Mouse (Mus musculus): Measurements from ENCODE around the gene Herc2. TPM values are rescaled to one million over a fixed set of nuclear protein-coding genes. Genes with fewer than 3 reads are reported as not detected.

Herc2 gene
- polyA plus RNA-seq, 1 experiment from 2014 or later = 50.0 TPM

GRCm38 (mm10) chr7:56202843-56203242 lies 152.8 kb downstream of the Herc2 start:
- Histone ChIP-seq H3K36me3 (ENCODE audit: control insufficient read depth, insufficient read depth, low read length) (peaks cover 31% of the 10 kb centered on the region), H3K4me3 (ENCODE audit: low read length) (no peak overlapping the region), H3K4me2 (ENCODE audit: low read length) (no peak overlapping the region), H3K4me1 (ENCODE audit: control insufficient read depth, insufficient read depth, low read depth, low read length) (no peaks in the 10 kb centered on the region), H3K9me3 (ENCODE audit: control insufficient read depth, low read length) (no peaks in the 10 kb centered on the region), H3K9ac (ENCODE audit: low read depth, low read length) (no peak overlapping the region), H3K27me3 (replicated peaks; ENCODE audit: control insufficient read depth, insufficient read depth, low read length) (no peaks in the 10 kb centered on the region), H3K27ac (ENCODE audit: low read depth, low read length) (no peak overlapping the region)
- no peak for ATAC-seq
- WGBS = 100% methylated on average over 3 of the region's 3 CpGs

- peaks cover 28% of the 10 kb centered on the region for H3K36me3 ChIP-seq (ENCODE audit: control insufficient read depth, insufficient read depth, low read length)
- no peaks in the 10 kb centered on the region for H3K4me1 ChIP-seq (ENCODE audit: control insufficient read depth, insufficient read depth, low read depth, low read length)
- no peak for ATAC-seq
- H3K9me3 ChIP-seq (ENCODE audit: control insufficient read depth, low read length) = no peaks in the 10 kb centered on the region
- H3K9ac ChIP-seq (ENCODE audit: low read depth, low read length) = no peak overlapping the region
- no peaks in the 10 kb centered on the region for H3K27me3 ChIP-seq (replicated peaks; ENCODE audit: control insufficient read depth, insufficient read depth, low read length)
- H3K27ac ChIP-seq (ENCODE audit: low read depth, low read length) = no peak overlapping the region
- H3K4me2 ChIP-seq (ENCODE audit: low read length) = no peak overlapping the region
- 98% methylated on average over 2 of the region's 2 CpGs for WGBS
- H3K4me3 ChIP-seq (ENCODE audit: low read length) = no peak overlapping the region
Observed at GRCm38 (mm10) chr7:56203286-56203685, 153.3 kb downstream of the Herc2 start.

GRCm38 (mm10) chr7:56204877-56205276 lies 154.9 kb downstream of the Herc2 start:
- WGBS = 42% methylated on average over 3 of the region's 3 CpGs
- H3K4me2 ChIP-seq (ENCODE audit: low read length) = no peak overlapping the region
- H3K27ac ChIP-seq (ENCODE audit: low read depth, low read length) = no peak overlapping the region
- H3K27me3 ChIP-seq (replicated peaks; ENCODE audit: control insufficient read depth, insufficient read depth, low read length) = no peaks in the 10 kb centered on the region
- peaks cover 38% of the 10 kb centered on the region for H3K36me3 ChIP-seq (ENCODE audit: control insufficient read depth, insufficient read depth, low read length)
- H3K9ac ChIP-seq (ENCODE audit: low read depth, low read length) = no peak overlapping the region
- H3K4me1 ChIP-seq (ENCODE audit: control insufficient read depth, insufficient read depth, low read depth, low read length) = no peaks in the 10 kb centered on the region
- no peak for ATAC-seq
- H3K9me3 ChIP-seq (ENCODE audit: control insufficient read depth, low read length) = no peaks in the 10 kb centered on the region
- no peak overlapping the region for H3K4me3 ChIP-seq (ENCODE audit: low read length)

- Histone ChIP-seq H3K4me3 (ENCODE audit: low read length) (no peak overlapping the region), H3K9me3 (ENCODE audit: control insufficient read depth, low read length) (no peaks in the 10 kb centered on the region), H3K4me1 (ENCODE audit: control insufficient read depth, insufficient read depth, low read depth, low read length) (no peaks in the 10 kb centered on the region), H3K27me3 (replicated peaks; ENCODE audit: control insufficient read depth, insufficient read depth, low read length) (no peaks in the 10 kb centered on the region), H3K27ac (ENCODE audit: low read depth, low read length) (no peak overlapping the region), H3K9ac (ENCODE audit: low read depth, low read length) (no peak overlapping the region), H3K36me3 (ENCODE audit: control insufficient read depth, insufficient read depth, low read length) (peaks cover 41% of the 10 kb centered on the region), H3K4me2 (ENCODE audit: low read length) (no peak overlapping the region)
- 94% methylated on average over 6 of the region's 6 CpGs for WGBS
- ATAC-seq = no peak
Observed at GRCm38 (mm10) chr7:56220811-56221210, 170.8 kb downstream of the Herc2 start.

- H3K4me3 ChIP-seq (ENCODE audit: low read length) = no peak overlapping the region
- no peak overlapping the region for H3K9ac ChIP-seq (ENCODE audit: low read depth, low read length)
- no peak overlapping the region for H3K27ac ChIP-seq (ENCODE audit: low read depth, low read length)
- H3K36me3 ChIP-seq (ENCODE audit: control insufficient read depth, insufficient read depth, low read length) = peaks cover 20% of the 10 kb centered on the region
- no peaks in the 10 kb centered on the region for H3K9me3 ChIP-seq (ENCODE audit: control insufficient read depth, low read length)
- no peak overlapping the region for H3K4me2 ChIP-seq (ENCODE audit: low read length)
- H3K27me3 ChIP-seq (replicated peaks; ENCODE audit: control insufficient read depth, insufficient read depth, low read length) = no peaks in the 10 kb centered on the region
- H3K4me1 ChIP-seq (ENCODE audit: control insufficient read depth, insufficient read depth, low read depth, low read length) = no peaks in the 10 kb centered on the region
- WGBS = 41% methylated on average over 5 of the region's 5 CpGs
- no peak for ATAC-seq
Observed at GRCm38 (mm10) chr7:56235794-56236423, 185.9 kb downstream of the Herc2 start.

GRCm38 (mm10) chr7:56236617-56237016 lies 186.6 kb downstream of the Herc2 start:
- H3K4me1 ChIP-seq (ENCODE audit: control insufficient read depth, insufficient read depth, low read depth, low read length) = no peaks in the 10 kb centered on the region
- H3K27ac ChIP-seq (ENCODE audit: low read depth, low read length) = no peak overlapping the region
- peaks cover 17% of the 10 kb centered on the region for H3K36me3 ChIP-seq (ENCODE audit: control insufficient read depth, insufficient read depth, low read length)
- 83% methylated on average over 3 of the region's 3 CpGs for WGBS
- no peaks in the 10 kb centered on the region for H3K27me3 ChIP-seq (replicated peaks; ENCODE audit: control insufficient read depth, insufficient read depth, low read length)
- H3K9ac ChIP-seq (ENCODE audit: low read depth, low read length) = no peak overlapping the region
- no peaks in the 10 kb centered on the region for H3K9me3 ChIP-seq (ENCODE audit: control insufficient read depth, low read length)
- no peak overlapping the region for H3K4me3 ChIP-seq (ENCODE audit: low read length)
- no peak for ATAC-seq
- no peak overlapping the region for H3K4me2 ChIP-seq (ENCODE audit: low read length)

- Histone ChIP-seq H3K9ac (ENCODE audit: low read depth, low read length) (no peak within 1 kb of the TSS), H3K27me3 (replicated peaks; ENCODE audit: control insufficient read depth, insufficient read depth, low read length) (no peaks in the 10 kb centered on the region), H3K4me3 (ENCODE audit: low read length) (no peak within 1 kb of the TSS), H3K36me3 (ENCODE audit: control insufficient read depth, insufficient read depth, low read length) (peaks cover 1% of the 10 kb centered on the region; the same call in 1 of the 2 replicates), H3K4me1 (ENCODE audit: control insufficient read depth, insufficient read depth, low read depth, low read length) (no peaks in the 10 kb centered on the region), H3K9me3 (ENCODE audit: control insufficient read depth, low read length) (no peaks in the 10 kb centered on the region), H3K4me2 (ENCODE audit: low read length) (no peak within 1 kb of the TSS), H3K27ac (ENCODE audit: low read depth, low read length) (no peak within 1 kb of the TSS)
- WGBS = 55% methylated on average over 3 of the region's 3 CpGs
- no peak for ATAC-seq
Observed at GRCm38 (mm10) chr7:56239543-56239942, 189.5 kb downstream of the Herc2 start, which contains the start of gene Oca2. Gene Oca2 (plus strand): TSS chr7:56239760.

GRCm38 (mm10) chr7:56254568-56254967 lies 204.6 kb downstream of the Herc2 start:
- 85% methylated on average over 10 of the region's 10 CpGs for WGBS
- no peaks in the 10 kb centered on the region for H3K9me3 ChIP-seq (ENCODE audit: control insufficient read depth, low read length)
- H3K4me3 ChIP-seq (ENCODE audit: low read length) = no peak overlapping the region
- no peak overlapping the region for H3K9ac ChIP-seq (ENCODE audit: low read depth, low read length)
- no peak overlapping the region for H3K4me2 ChIP-seq (ENCODE audit: low read length)
- no peaks in the 10 kb centered on the region for H3K4me1 ChIP-seq (ENCODE audit: control insufficient read depth, insufficient read depth, low read depth, low read length)
- H3K27me3 ChIP-seq (replicated peaks; ENCODE audit: control insufficient read depth, insufficient read depth, low read length) = no peaks in the 10 kb centered on the region
- H3K36me3 ChIP-seq (ENCODE audit: control insufficient read depth, insufficient read depth, low read length) = no peaks in the 10 kb centered on the region
- H3K27ac ChIP-seq (ENCODE audit: low read depth, low read length) = no peak overlapping the region
- no peak for ATAC-seq

GRCm38 (mm10) chr7:56257875-56258441 lies 208.0 kb downstream of the Herc2 start:
- Histone ChIP-seq H3K9ac (ENCODE audit: low read depth, low read length) (no peak overlapping the region), H3K27me3 (replicated peaks; ENCODE audit: control insufficient read depth, insufficient read depth, low read length) (no peaks in the 10 kb centered on the region), H3K4me2 (ENCODE audit: low read length) (no peak overlapping the region), H3K9me3 (ENCODE audit: control insufficient read depth, low read length) (no peaks in the 10 kb centered on the region), H3K4me3 (ENCODE audit: low read length) (no peak overlapping the region), H3K27ac (ENCODE audit: low read depth, low read length) (no peak overlapping the region), H3K36me3 (ENCODE audit: control insufficient read depth, insufficient read depth, low read length) (no peaks in the 10 kb centered on the region), H3K4me1 (ENCODE audit: control insufficient read depth, insufficient read depth, low read depth, low read length) (no peaks in the 10 kb centered on the region)
- no peak for ATAC-seq
- WGBS = 70% methylated on average over 3 of the region's 3 CpGs

All from hindbrain, embryonic 16.5 days (tissue).